Mouse (Mus musculus): Measurements from ENCODE around the gene Amz2.

The Amz2 gene

DNA sequence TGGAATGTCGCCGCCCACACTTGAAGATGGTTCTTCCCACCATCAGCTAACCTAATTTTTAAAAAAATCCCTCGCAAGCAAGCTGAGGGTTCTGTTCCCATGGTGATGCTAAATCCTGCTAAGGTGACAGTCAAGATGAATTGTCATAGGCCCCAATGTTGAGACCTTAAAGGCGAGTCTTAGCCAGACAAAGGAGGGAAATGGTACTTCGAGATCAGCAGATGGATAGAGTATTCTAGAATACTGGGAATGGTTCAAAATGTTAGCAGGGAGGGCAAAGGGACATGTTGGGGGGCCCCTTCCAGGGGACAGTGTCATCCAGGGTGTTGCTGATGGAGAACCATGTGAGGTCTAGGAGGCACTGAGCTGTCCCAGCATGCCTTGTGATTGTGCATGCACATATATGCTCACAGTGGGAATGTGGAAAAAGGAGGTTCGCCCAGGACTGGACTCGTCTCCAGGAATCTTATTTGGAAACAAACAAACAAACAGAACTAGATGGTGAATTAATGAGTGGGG, 70.8 kb downstream of the Amz2 start:
- no peak for DNase-seq

DNA sequence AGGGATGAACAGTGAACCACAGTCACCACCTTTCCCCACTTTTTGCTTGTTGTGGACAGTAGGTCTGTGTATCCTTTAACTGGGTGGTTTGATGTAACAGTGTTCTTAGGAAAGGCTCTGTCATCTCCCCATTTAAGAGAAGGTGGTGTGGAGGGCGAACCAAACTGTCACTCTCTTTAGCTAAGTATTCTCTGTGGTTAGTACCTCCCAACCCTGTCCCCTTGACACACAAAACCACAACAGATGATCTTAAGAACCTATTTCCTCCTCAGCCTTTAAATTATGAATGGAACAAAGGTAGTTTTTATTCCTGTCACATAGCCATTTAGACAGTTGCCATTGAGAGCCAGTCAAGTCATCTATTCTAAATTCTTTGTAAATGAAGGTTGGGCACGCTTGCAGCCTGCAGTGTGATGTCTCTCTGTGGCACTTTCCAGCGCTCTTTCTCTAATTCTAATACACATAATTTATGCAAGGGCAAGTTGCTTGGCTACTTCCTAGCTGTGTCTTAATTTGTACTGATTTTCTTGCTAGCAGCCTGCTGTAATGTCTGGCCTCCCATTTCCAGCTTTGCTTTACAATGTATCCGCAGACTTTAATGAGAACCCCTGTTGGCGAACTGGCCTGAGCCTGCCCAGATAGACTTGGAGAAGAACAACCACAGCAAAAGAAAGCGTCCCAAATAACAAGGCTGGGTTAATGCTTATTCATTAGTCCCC, 71.4 kb downstream of the Amz2 start:
- DNase-seq: no peak

DNA sequence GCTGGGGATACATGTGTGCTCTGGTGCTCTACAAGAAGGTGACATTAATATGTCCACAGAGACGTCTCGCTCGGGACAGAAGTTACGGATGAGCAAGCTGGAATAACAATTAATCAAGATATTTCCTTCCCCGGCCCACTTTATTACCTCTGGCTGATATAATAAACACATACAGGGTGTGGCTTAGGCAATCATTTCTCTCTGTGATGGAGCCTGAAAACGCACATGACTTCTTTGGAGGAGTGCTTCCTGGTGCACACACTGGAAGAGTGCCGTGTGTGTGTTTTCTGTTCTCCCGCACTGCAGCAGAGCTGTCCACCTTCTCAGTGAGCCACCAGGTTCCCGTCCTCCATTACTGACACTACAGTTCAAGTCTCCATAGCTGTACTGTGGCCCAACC, 72.2 kb downstream of the Amz2 start:
- DNase-seq: no peak

DNA sequence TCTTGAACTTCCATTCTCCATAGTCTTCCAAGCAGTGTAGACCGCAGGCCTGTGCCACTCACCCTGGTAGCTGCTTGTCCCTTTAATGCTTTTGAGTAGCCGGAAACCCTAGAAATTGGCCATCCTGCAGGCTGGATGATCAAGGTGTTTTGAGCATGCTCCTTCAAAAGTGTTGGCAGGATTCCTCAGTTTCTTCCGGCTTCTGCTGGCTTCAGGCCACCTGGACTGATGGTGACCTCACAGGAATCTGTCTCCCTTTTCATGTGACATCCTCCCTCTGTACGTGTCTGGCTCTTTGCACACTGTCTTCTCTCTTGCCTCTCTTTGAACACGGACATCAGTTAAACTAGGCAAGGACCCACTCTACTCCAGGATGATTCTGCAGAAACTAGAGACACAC, 74.5 kb downstream of the Amz2 start:
- DNase-seq: no peak
